Mouse (Mus musculus): ENCODE data around the gene Tm9sf2. TPM values are rescaled to one million over a fixed set of nuclear protein-coding genes. Genes with fewer than 3 reads are reported as not detected.
"Not testable (repeated sequence)": the region's sequence is repeated elsewhere in the genome, so short reads cannot be mapped to it uniquely, and the experiment has no call there.

The Tm9sf2 gene
- polyA plus RNA-seq, 1 experiment = 54.0 TPM

DNA sequence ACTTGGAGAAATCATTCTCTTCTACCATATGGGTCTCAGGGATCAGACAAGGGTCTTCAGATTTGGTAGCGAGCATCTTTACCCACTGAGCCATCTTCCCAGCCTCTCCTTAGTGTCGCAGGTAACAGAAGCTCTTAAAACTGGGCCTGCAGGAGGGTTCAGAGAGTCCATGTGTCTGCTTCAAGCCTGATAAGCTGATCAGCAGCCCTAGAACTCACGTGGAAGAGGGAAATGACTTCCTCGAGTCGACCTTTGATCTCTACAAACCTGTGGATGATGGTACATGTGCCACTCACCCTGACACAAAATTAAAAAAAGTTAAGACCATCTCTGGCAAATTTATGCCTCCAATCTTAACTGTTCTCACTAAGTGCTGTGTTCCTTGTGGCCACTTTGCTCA is 18.9 kb upstream of the Tm9sf2 start:
- TF ChIP-seq FLI1 (IDR thresholded peaks at IDR 0.05; ENCODE audit: low read length) (no peak), GATA1 (IDR thresholded peaks at IDR 0.05; ENCODE audit: borderline replicate concordance, low read length) (no peak)
- Histone ChIP-seq H3K36me3 (replicated peaks; ENCODE audit: low read length) (peaks cover 4% of the 10 kb centered on the region), H3K4me1 (peaks cover 8% of the 10 kb centered on the region; the same call in 1 of the 2 replicates), H3K9me3 (peaks cover 43% of the 10 kb centered on the region), H3K4me3 (replicated peaks) (no peak overlapping the region), H3K27me3 (replicated peaks) (peaks cover 5% of the 10 kb centered on the region)

DNA sequence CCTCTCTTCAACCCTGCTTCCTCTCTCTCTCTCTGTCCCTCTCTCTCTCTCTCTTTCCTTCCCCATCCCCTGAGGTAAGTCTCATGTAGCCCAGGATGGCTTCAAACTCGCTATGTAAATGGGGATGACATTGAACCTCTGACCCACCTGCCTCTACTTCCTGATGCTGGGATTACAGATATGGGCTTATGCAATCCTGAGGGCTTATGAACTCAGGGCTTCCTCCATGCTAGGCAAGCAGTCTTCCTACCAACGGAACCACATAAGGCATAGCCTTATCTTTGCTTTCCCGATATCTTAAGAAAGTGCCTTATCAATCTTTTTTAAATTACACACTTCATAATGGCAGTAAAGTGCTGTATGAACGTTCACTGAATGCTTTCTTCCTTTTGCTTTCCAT is 14.5 kb upstream of the Tm9sf2 start:
- Histone ChIP-seq H3K4me3 (replicated peaks) (no peak overlapping the region), H3K27me3 (replicated peaks) (peaks cover 5% of the 10 kb centered on the region), H3K36me3 (replicated peaks; ENCODE audit: low read length) (no peaks in the 10 kb centered on the region), H3K4me1 (peaks cover 16% of the 10 kb centered on the region), H3K9me3 (peaks cover 27% of the 10 kb centered on the region)
- TF ChIP-seq FLI1 (IDR thresholded peaks at IDR 0.05; ENCODE audit: low read length) (no peak), GATA1 (IDR thresholded peaks at IDR 0.05; ENCODE audit: borderline replicate concordance, low read length) (no peak)

DNA sequence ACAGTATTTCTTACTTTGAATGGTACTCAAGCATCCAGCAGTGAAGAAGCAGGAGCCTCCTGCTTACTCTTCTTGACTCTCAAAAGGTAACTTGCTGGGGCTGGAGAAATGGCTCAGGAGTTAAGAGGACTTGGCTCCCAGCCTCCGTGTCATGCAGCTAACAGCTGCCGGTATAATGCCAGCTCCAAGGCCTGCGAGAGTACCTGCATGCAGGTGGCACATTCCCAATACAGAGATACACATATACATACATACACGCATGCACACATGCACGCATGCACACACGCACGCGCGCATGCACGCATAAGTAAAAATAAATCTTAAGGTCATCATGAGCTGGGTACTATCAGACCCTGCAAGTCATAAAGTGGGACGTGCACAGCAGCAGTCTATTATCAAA is 10.5 kb upstream of the Tm9sf2 start:
- H3K9me3 ChIP-seq = peaks cover 14% of the 10 kb centered on the region
- H3K36me3 ChIP-seq (replicated peaks; ENCODE audit: low read length) = no peaks in the 10 kb centered on the region
- peaks cover 31% of the 10 kb centered on the region for H3K4me1 ChIP-seq
- TF ChIP-seq FLI1 (IDR thresholded peaks at IDR 0.05; ENCODE audit: low read length) (no peak), GATA1 (IDR thresholded peaks at IDR 0.05; ENCODE audit: borderline replicate concordance, low read length) (no peak)
- peak overlapping the region; percentile 11 for H3K4me3 ChIP-seq (replicated peaks)
- peaks cover 5% of the 10 kb centered on the region for H3K27me3 ChIP-seq (replicated peaks)

DNA sequence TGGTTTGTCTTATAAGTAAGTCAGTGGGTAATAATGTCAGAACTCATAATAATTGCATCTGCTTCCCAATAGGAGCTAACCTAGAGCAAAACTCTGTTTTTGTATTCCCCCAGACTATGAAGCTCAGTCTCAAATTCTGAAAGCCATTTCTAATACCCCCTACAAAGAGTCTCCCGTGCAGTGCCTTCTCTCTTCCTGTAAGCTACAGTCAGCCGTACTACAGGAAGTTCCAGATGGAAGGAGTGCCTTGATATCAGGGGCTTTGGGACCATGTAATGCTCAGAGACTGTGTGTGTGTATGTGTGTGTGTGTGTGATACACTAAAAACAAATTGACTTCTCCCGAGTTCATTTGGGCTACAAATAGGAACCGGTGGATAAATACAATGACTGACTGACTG is 7.3 kb upstream of the Tm9sf2 start:
- Histone ChIP-seq H3K4me1 (peaks cover 24% of the 10 kb centered on the region), H3K36me3 (replicated peaks; ENCODE audit: low read length) (no peaks in the 10 kb centered on the region), H3K9me3 (peaks cover 18% of the 10 kb centered on the region), H3K4me3 (replicated peaks) (peak overlapping the region; percentile 50), H3K27me3 (replicated peaks) (no peaks in the 10 kb centered on the region)
- no peak for TF ChIP-seq FLI1 (IDR thresholded peaks at IDR 0.05; ENCODE audit: low read length)
- TF ChIP-seq GATA1 (IDR thresholded peaks at IDR 0.05; ENCODE audit: borderline replicate concordance, low read length) = no peak

DNA sequence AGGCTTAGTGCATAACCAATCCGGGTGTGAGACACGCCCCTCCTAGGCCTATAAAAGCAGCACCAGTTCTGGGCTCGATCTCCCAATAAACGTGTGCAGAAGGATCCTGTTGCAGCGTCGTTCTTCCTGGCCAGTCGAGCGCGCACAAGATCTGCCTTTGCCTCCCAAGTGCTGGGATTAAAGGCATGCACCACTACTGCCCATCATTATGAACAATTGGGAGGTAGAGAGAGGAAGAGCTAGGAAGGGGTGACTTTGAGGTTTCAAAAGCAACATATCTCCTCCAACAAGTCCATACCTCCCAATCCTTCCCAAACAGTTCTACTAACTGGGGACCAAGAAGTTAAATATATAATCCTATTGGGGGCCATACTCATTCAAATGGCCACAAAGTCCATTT is 4.9 kb upstream of the Tm9sf2 start:
- H3K4me3 ChIP-seq (replicated peaks); H3K9me3 ChIP-seq; H3K27me3 ChIP-seq (replicated peaks); H3K36me3 ChIP-seq (replicated peaks; ENCODE audit: low read length): not testable (repeated sequence)
- H3K4me1 ChIP-seq = peaks cover 44% of the 10 kb centered on the region

DNA sequence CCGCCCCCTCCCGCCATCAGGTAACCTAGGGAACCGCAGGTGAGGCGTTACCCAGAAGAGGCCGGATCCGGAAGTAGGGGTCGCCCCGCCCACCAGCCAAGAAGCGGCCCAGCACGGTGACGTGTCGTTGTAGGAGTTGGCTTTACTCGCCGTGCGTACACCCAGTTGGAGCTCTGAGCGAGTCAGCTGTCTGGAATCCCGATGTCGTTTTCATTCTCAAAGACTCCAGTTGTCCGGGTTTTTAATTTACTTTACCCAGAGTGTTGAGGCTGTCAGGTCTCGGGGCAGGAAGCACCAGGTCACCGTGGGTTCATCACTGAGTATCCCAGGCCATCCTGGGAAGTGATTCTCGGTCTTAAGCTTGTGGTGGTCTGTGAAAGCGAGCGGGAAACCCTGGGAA is 2.0 kb upstream of the Tm9sf2 start:
- peaks cover 50% of the 10 kb centered on the region for H3K4me1 ChIP-seq
- H3K4me3 ChIP-seq (replicated peaks) = peak overlapping the region; percentile 93
- 0 out of 2 replicates have a peak, but pooled peaks cover 3% of the 10 kb centered on the region for H3K9me3 ChIP-seq
- no peaks in the 10 kb centered on the region for H3K27me3 ChIP-seq (replicated peaks)
- H3K36me3 ChIP-seq (replicated peaks; ENCODE audit: low read length) = peaks cover 10% of the 10 kb centered on the region
- no peak for TF ChIP-seq FLI1 (IDR thresholded peaks at IDR 0.05; ENCODE audit: low read length)
- TF ChIP-seq GATA1 (IDR thresholded peaks at IDR 0.05; ENCODE audit: borderline replicate concordance, low read length) = no peak

DNA sequence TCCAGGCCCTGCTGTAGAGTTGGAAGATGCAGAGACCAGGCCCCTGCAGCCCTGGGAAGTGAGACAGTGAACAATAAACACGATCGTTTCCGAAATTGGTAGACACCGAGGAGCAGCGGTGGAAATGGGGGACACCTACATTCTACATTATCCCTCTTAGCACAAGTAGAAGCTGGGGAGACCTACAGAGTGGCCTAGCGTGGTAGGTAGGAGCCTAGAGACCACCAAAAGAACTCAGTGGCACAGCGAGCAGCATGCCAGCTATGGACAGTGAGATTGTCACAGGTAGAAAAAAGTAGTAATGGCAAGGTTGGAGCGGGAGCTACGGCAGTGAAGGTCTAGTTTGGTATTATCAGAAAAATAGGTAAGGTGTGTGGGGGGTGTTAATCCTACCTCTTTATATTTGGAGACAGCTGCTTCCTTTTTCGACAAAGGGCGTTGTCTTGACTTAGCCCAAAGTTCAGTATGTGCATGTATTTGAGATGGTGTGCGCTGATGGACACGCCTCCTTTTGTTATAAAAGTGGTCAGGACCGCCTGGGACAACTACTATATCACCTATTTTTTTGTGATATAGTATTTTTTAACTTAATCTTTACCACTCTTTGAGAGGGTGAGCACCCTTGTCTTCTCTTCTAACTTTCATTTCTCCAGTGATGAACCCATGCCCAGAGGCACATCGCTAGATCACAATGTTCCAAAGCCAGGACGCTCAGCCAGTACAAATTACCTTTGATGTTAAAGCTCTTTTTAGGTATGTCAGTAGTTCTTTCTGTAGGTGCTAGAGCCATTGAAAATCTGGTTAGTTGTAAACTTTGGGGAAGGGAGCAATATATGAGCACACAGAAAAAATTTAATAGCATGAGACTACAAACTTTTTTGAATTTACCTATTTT is 1.2 kb upstream of the Tm9sf2 start:
- H3K36me3 ChIP-seq (replicated peaks; ENCODE audit: low read length) = peaks cover 17% of the 10 kb centered on the region
- H3K4me1 ChIP-seq = peaks cover 55% of the 10 kb centered on the region
- H3K4me3 ChIP-seq (replicated peaks) = peak overlapping the region; percentile 97
- TF ChIP-seq FLI1 (IDR thresholded peaks at IDR 0.05; ENCODE audit: low read length) (no peak), GATA1 (IDR thresholded peaks at IDR 0.05; ENCODE audit: borderline replicate concordance, low read length) (no peak)
- no peaks in the 10 kb centered on the region for H3K27me3 ChIP-seq (replicated peaks)
- H3K9me3 ChIP-seq = 0 out of 2 replicates have a peak, but pooled peaks cover 3% of the 10 kb centered on the region

DNA sequence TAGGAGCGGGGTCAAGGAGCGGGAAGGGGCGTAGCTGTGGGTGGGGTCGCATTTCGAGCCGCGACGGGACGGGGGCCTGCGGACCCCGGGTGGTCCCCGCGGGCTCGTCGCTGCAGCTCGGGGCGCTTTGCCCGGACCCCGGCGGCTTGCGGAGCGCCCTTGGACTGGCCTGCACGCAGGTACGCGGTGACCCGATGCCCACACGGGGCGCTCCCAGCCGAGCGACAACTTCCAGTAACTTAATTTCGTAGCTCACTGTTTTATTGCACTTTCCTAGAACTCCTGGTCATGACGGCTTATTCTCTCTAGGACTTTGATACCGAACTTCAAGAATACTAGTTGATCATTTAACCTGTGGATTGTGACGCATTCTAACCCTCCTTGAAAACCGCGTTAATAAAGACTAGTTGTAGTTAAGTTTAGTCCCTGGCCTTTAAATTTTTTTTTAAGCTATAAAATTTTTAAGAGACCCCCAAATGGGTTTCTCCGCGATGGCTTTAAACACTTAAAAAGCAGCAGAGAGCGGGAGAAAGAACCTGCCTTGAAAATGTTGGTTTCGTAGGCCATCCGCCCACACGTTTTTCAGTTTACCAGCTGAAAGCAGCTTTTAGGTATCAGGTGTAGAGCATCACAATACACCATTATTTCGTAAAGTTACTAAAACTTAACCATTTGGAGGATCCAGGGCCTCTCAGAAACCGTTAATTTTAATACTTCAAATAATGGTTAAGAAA is 810 bp downstream of the Tm9sf2 start:
- no peaks in the 10 kb centered on the region for H3K27me3 ChIP-seq (replicated peaks)
- peaks cover 68% of the 10 kb centered on the region for H3K4me1 ChIP-seq
- no peak for TF ChIP-seq GATA1 (IDR thresholded peaks at IDR 0.05; ENCODE audit: borderline replicate concordance, low read length)
- no peak for TF ChIP-seq FLI1 (IDR thresholded peaks at IDR 0.05; ENCODE audit: low read length)
- H3K4me3 ChIP-seq (replicated peaks) = peak overlapping the region; percentile 97
- peaks cover 36% of the 10 kb centered on the region for H3K36me3 ChIP-seq (replicated peaks; ENCODE audit: low read length)
- no peaks in the 10 kb centered on the region for H3K9me3 ChIP-seq

DNA sequence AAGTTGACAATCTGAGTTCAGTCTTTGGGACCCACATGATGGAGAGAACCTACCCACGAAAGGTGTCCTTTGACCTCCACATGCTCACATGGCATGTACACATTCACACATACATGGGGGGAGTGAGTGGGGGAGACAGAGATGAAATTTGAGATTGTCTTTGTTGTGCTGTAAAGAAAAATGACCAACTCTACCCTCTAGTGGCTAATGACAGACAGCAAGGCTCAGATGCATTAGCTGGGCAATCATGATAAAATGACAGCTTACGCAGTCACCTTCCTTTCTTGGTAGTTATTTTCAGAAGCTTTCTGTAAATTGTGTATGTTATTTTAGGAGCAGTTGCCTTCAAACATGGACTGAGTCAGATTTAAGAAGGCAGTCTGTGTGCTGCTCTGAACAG is 4.8 kb downstream of the Tm9sf2 start:
- H3K4me1 ChIP-seq = peaks cover 62% of the 10 kb centered on the region
- H3K9me3 ChIP-seq = no peaks in the 10 kb centered on the region
- no peak overlapping the region for H3K4me3 ChIP-seq (replicated peaks)
- TF ChIP-seq GATA1 (IDR thresholded peaks at IDR 0.05; ENCODE audit: borderline replicate concordance, low read length) (no peak), FLI1 (IDR thresholded peaks at IDR 0.05; ENCODE audit: low read length) (no peak)
- no peaks in the 10 kb centered on the region for H3K27me3 ChIP-seq (replicated peaks)
- H3K36me3 ChIP-seq (replicated peaks; ENCODE audit: low read length) = peaks cover 57% of the 10 kb centered on the region

DNA sequence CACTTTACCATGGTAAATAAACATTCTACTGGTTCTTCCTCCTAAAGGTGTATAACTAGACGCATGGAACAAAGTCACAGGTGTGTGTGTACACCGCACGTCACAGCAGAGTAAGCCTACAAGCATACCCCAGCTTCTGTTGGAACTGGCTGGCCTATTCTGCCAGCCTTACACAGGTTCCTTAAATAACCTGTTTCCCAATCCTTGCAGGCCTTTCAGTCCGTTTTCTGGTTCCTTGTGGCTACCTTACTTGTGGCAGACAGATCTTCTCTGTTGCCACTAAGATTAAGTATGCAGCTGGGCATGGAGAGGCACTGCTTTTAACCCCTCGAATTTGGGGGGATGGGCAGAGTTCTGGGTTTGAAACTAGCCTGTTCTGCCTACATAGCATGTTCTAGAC is 5.5 kb downstream of the Tm9sf2 start:
- Histone ChIP-seq H3K4me1 (peaks cover 62% of the 10 kb centered on the region), H3K27me3 (replicated peaks) (no peaks in the 10 kb centered on the region), H3K4me3 (replicated peaks) (no peak overlapping the region), H3K9me3 (no peaks in the 10 kb centered on the region), H3K36me3 (replicated peaks; ENCODE audit: low read length) (peaks cover 58% of the 10 kb centered on the region)
- TF ChIP-seq FLI1 (IDR thresholded peaks at IDR 0.05; ENCODE audit: low read length) (no peak), GATA1 (IDR thresholded peaks at IDR 0.05; ENCODE audit: borderline replicate concordance, low read length) (no peak)

Measured in megakaryocyte, embryonic 14.5 days (primary cell).